Mouse (Mus musculus) testis, adult 2 months (tissue): Measurements from ENCODE around the gene Abraxas1.

Experiments
- CTCF ChIP-seq: fragments of 200-500 bp; IDR thresholded peaks from 2 replicates; pipeline ENCODE4 v1.5.1; 2012; ENCODE audit warnings: low read depth, mild to moderate bottlenecking, inconsistent platforms, low read length, moderate library complexity; ENCODE audit not compliant: control insufficient read depth, insufficient read depth, insufficient replicate concordance
- POLR2A ChIP-seq: fragments of 200-500 bp; IDR thresholded peaks from 2 replicates; pipeline ENCODE4 v1.6.1; 2012; ENCODE audit warnings: low read depth, mild to moderate bottlenecking, inconsistent platforms, low read length, moderate library complexity; ENCODE audit not compliant: control insufficient read depth

DNA sequence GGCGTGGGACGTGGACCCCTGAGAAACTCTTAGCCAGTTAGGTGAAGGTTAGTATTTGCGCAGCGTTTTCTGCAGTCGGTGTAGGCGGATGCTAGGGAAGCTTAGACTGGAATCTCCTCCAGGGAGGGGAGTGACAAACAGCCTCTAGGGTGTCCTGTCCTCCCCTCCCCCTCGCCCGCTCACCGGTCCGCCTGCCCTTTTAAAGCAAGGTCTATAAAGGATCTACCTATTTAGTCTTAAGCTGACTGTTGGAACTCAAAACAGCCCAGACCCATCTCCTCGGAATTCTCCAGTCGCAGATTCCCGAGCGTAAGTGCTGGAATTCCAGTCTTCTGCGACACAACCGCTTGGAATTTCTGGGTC, 24.7 kb upstream of the Abraxas1 start, which contains the start of gene Gpat3:
- TF ChIP-seq POLR2A = no peak
- TF ChIP-seq CTCF = no peak
